ENCODE assay signal across 14 mouse cellular contexts in genomic region chr7:112957630-112958029, GRCm38 (mm10). TPM values are rescaled to one million over a fixed set of nuclear protein-coding genes. Genes with fewer than 3 reads are reported as not detected.
DNase-seq lines count a peak whose midpoint lies in the region; ATAC-seq and TF ChIP-seq lines count a peak whose summit lies in the region.
"Had no signal": no experiment of that assay in that cellular context is flagged by ENCODE, and none has a peak within 500 bp of the region (broad histone marks: within the 10 kb centered on the region; RNA-seq: fewer than 3 reads in every experiment).

No protein-coding gene starts in this region.

- in situ Hi-C loops in Patski (cut with MboI; ENCODE audit: low pct_unique_long_range_greater_than_20kb), result no loop called here

- no peak overlapping the region for H3K4me3 ChIP-seq in hindbrain, embryonic 13.5 days
- no peak overlapping the region for H3K4me3 ChIP-seq in hindbrain, embryonic 16.5 days (ENCODE audit: low read length)
- H3K4me3 ChIP-seq in liver, embryonic 12.5 days, result no peak overlapping the region
- H3K4me3 ChIP-seq: forebrain, embryonic 13.5 days; intestine, embryonic 15.5 days; limb, embryonic 13.5 days; midbrain, embryonic 12.5 days; neural tube, embryonic 12.5 days had no signal

- WGBS in hindbrain, embryonic 13.5 days, result 41% methylated on average over 6 of the region's 6 CpGs
- 29% methylated on average over 6 of the region's 6 CpGs for WGBS in hindbrain, embryonic 16.5 days
- WGBS in liver, embryonic 12.5 days (ENCODE audit: insufficient replicate concordance), result 48% methylated on average over 6 of the region's 6 CpGs

- CTCF ChIA-PET in Patski (lab: Charles Lee), result interaction anchor here (0.9 to 1.2 kb wide), 2 partner anchors 27 to 29 kb away, joined by 3 to 5 read pairs; no protein-coding TSS in a partner anchor

- H3K36me3 ChIP-seq in hindbrain, embryonic 13.5 days, result no peaks in the 10 kb centered on the region
- no peaks in the 10 kb centered on the region for H3K36me3 ChIP-seq in hindbrain, embryonic 16.5 days (ENCODE audit: control insufficient read depth, insufficient read depth, low read length)
- H3K36me3 ChIP-seq in liver, embryonic 12.5 days, result no peaks in the 10 kb centered on the region
- H3K36me3 ChIP-seq: intestine, embryonic 15.5 days; limb, embryonic 13.5 days; midbrain, embryonic 12.5 days; neural tube, embryonic 12.5 days had no signal

- H3K9me3 ChIP-seq in hindbrain, embryonic 13.5 days, result 0 out of 2 replicates have a peak, but pooled peaks cover under 1% of the 10 kb centered on the region
- no peaks in the 10 kb centered on the region for H3K9me3 ChIP-seq in hindbrain, embryonic 16.5 days (ENCODE audit: control insufficient read depth, low read length)
- no peaks in the 10 kb centered on the region for H3K9me3 ChIP-seq in liver, embryonic 12.5 days (replicated peaks)
- H3K9me3 ChIP-seq: forebrain, embryonic 13.5 days; intestine, embryonic 15.5 days; limb, embryonic 13.5 days; midbrain, embryonic 12.5 days; neural tube, embryonic 12.5 days had no signal

- peaks cover 54% of the 10 kb centered on the region for H3K27me3 ChIP-seq in hindbrain, embryonic 13.5 days
- H3K27me3 ChIP-seq in hindbrain, embryonic 16.5 days (replicated peaks; ENCODE audit: control insufficient read depth, insufficient read depth, low read length), result peaks cover 19% of the 10 kb centered on the region
- no peaks in the 10 kb centered on the region for H3K27me3 ChIP-seq in Patski
- H3K27me3 ChIP-seq in liver, embryonic 12.5 days (replicated peaks), result peaks cover 62% of the 10 kb centered on the region

- DNase-seq in Patski (ENCODE audit: low read depth, low spot score), result peak; percentile 82
- DNase-seq in kidney, adult 11 months, result peak; percentile 48
- peak; percentile 61 to 63 for DNase-seq in kidney, postnatal 36 days
- no peak for DNase-seq in ovary, adult 18-20 months (ENCODE audit: low spot score)
- DNase-seq: adrenal gland, postnatal 36 days; cerebellum, adult 11-12 months had no signal

- no peak overlapping the region for H3K27ac ChIP-seq in hindbrain, embryonic 13.5 days
- no peak overlapping the region for H3K27ac ChIP-seq in hindbrain, embryonic 16.5 days (ENCODE audit: low read depth, low read length)
- no peak overlapping the region for H3K27ac ChIP-seq in liver, embryonic 12.5 days
- H3K27ac ChIP-seq: forebrain, embryonic 13.5 days; intestine, embryonic 15.5 days; limb, embryonic 13.5 days; midbrain, embryonic 12.5 days; neural tube, embryonic 12.5 days had no signal

- ATAC-seq in hindbrain, embryonic 13.5 days (ENCODE audit: low FRiP score), result no peak
- ATAC-seq in hindbrain, embryonic 16.5 days, result no peak
- no peak for ATAC-seq in Patski
- ATAC-seq in liver, embryonic 12.5 days, result no peak
- ATAC-seq: forebrain, embryonic 13.5 days; intestine, embryonic 15.5 days had no signal

- H3K4me1 ChIP-seq in hindbrain, embryonic 13.5 days (replicated peaks), result peaks cover 28% of the 10 kb centered on the region
- H3K4me1 ChIP-seq in hindbrain, embryonic 16.5 days (ENCODE audit: control insufficient read depth, insufficient read depth, low read depth, low read length), result peaks cover 17% of the 10 kb centered on the region; the same call in 1 of the 2 replicates
- H3K4me1 ChIP-seq in liver, embryonic 12.5 days, result 0 out of 2 replicates have a peak, but pooled peaks cover 6% of the 10 kb centered on the region

- POLR2A ChIA-PET in Patski (lab: Charles Lee), result interaction anchor here (0.7 kb wide), 1 partner anchor 129 kb away, joined by 3 read pairs; no protein-coding TSS in a partner anchor

- TF ChIP-seq CTCF in Patski (IDR thresholded peaks at IDR 0.05), result no peak

- H3K9ac ChIP-seq in hindbrain, embryonic 13.5 days, result no peak overlapping the region
- no peak overlapping the region for H3K9ac ChIP-seq in hindbrain, embryonic 16.5 days (ENCODE audit: low read depth, low read length)
- no peak overlapping the region for H3K9ac ChIP-seq in liver, embryonic 12.5 days
- H3K9ac ChIP-seq: forebrain, embryonic 13.5 days; intestine, embryonic 15.5 days; limb, embryonic 13.5 days; midbrain, embryonic 12.5 days; neural tube, embryonic 12.5 days had no signal

- H3K4me2 ChIP-seq in hindbrain, embryonic 13.5 days, result peak overlapping the region; percentile 86; the same call in 1 of the 2 replicates
- H3K4me2 ChIP-seq in hindbrain, embryonic 16.5 days (ENCODE audit: low read length), result no peak overlapping the region; the same call in 1 of the 2 replicates
- no peak overlapping the region for H3K4me2 ChIP-seq in liver, embryonic 12.5 days
- H3K4me2 ChIP-seq: midbrain, embryonic 12.5 days had no signal

RNA-seq across cellular contexts. Expression of gene Rassf10, which starts 3.9 kb away (rescaled TPM):
- 3.0 and 3.1 TPM in 2 replicates for polyA plus RNA-seq in hindbrain, embryonic 13.5 days (2015; fragmentation: Nextera tagmentation; extraction: Ambion mirVana)
- polyA plus RNA-seq in hindbrain, embryonic 16.5 days (2015; fragmentation: Nextera tagmentation; extraction: Ambion mirVana), result 3.7 and 3.9 TPM in 2 replicates
- not detected for polyA plus RNA-seq in Patski (2021)
- polyA plus RNA-seq in liver, embryonic 12.5 days (2016; fragmentation: Nextera tagmentation; extraction: Ambion mirVana), result 0.05 and 0.12 TPM in 2 replicates
